Mouse (Mus musculus): ENCODE measurements around the gene Slc47a1. TPM values are rescaled to one million over a fixed set of nuclear protein-coding genes. Genes with fewer than 3 reads are reported as not detected.

Gene Slc47a1
- total and polyA plus RNA-seq, 2 experiments from 2014 or later = 31.5 to 49.4 TPM

DNA sequence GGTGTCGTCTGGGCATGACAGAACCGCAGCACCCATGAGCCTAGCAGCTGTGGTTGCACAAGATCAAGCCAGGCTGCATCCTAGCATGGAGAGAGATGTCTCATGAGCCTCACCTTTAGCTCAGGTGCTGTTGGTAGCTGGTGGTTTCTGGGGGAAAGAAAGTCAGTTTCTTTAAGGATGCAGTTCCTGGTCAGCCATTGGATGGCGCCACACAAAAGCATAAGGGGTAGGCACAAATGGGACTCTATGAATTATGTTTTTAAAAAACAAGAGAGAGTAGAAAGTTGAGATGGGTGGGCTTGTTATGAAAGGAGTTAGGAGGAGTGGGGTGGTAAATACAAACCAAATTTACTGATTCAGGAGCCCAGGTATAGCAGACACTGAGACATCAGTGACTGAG is 36.4 kb upstream of the Slc47a1 start:
- DNase-seq (ENCODE audit: low spot score) (no peak), ATAC-seq (ENCODE audit: insufficient read depth, low read depth) (no peak)
- 69% methylated on average over 3 of the region's 3 CpGs for WGBS
- TF ChIP-seq EP300 (IDR thresholded peaks at IDR 0.05; ENCODE audit: low read depth) (no peak), CTCF (IDR thresholded peaks at IDR 0.05; ENCODE audit: low read depth) (peak; percentile 13; the same call in 1 of the 2 replicates)
- Histone ChIP-seq H3K9me3 (replicated peaks; ENCODE audit: control insufficient read depth, low read length) (no peaks in the 10 kb centered on the region; the same call in 1 of the 2 replicates), H3K9ac (replicated peaks; ENCODE audit: low read depth, low read length) (no peak overlapping the region), H3K4me3 (ENCODE audit: low read depth, low read length) (no peak overlapping the region), H3K27ac (ENCODE audit: low read depth) (no peak overlapping the region), H3K4me2 (ENCODE audit: low read depth, low read length) (no peak overlapping the region), H3K27me3 (ENCODE audit: control insufficient read depth, insufficient read depth, low read length) (no peaks in the 10 kb centered on the region), H3K36me3 (replicated peaks; ENCODE audit: control insufficient read depth, insufficient read depth, low read length) (no peaks in the 10 kb centered on the region), H3K4me1 (ENCODE audit: control insufficient read depth, insufficient read depth) (no peaks in the 10 kb centered on the region)

- Histone ChIP-seq H3K9ac (replicated peaks; ENCODE audit: low read depth, low read length) (no peak overlapping the region), H3K4me2 (ENCODE audit: low read depth, low read length) (no peak overlapping the region), H3K27me3 (ENCODE audit: control insufficient read depth, insufficient read depth, low read length) (no peaks in the 10 kb centered on the region), H3K9me3 (replicated peaks; ENCODE audit: control insufficient read depth, low read length) (no peaks in the 10 kb centered on the region; the same call in 1 of the 2 replicates), H3K4me3 (ENCODE audit: low read depth, low read length) (no peak overlapping the region), H3K4me1 (ENCODE audit: control insufficient read depth, insufficient read depth) (no peaks in the 10 kb centered on the region), H3K27ac (ENCODE audit: low read depth) (no peak overlapping the region), H3K36me3 (replicated peaks; ENCODE audit: control insufficient read depth, insufficient read depth, low read length) (no peaks in the 10 kb centered on the region)
- 57% methylated on average over 5 of the region's 5 CpGs for WGBS
- TF ChIP-seq EP300 (IDR thresholded peaks at IDR 0.05; ENCODE audit: low read depth) = no peak
- no peak for TF ChIP-seq CTCF (IDR thresholded peaks at IDR 0.05; ENCODE audit: low read depth)
- ATAC-seq (ENCODE audit: insufficient read depth, low read depth) = no peak
- DNase-seq (ENCODE audit: low spot score) = no peak
Measured at GRCm38 (mm10) chr11:61413411-61413810, 35.3 kb upstream of the Slc47a1 start.

DNA sequence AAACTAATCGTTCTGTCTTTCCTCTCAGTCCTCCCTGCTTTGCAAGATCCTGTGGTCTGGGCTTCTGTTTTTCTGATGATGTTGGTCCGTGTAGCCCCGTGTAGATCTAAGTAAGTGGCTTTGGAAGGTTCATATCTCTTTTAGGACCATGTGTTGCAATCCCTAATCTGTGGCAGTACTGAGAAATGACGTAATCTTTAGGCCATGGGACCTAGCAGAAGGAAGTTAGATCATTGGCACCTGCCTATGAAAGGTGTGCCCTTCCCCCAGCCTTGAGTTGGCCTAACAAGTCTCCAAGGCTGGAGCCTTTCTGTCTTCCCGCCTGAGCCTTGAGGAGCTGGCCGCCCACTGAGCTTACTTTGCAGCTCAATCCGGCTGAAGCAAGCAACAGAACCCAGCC is 33.7 kb upstream of the Slc47a1 start:
- no peak overlapping the region for H3K27ac ChIP-seq (ENCODE audit: low read depth)
- H3K4me2 ChIP-seq (ENCODE audit: low read depth, low read length) = no peak overlapping the region
- 54% methylated on average over 7 of the region's 7 CpGs for WGBS
- DNase-seq (ENCODE audit: low spot score) = no peak
- no peak for TF ChIP-seq CTCF (IDR thresholded peaks at IDR 0.05; ENCODE audit: low read depth)
- no peak overlapping the region for H3K4me3 ChIP-seq (ENCODE audit: low read depth, low read length)
- H3K4me1 ChIP-seq (ENCODE audit: control insufficient read depth, insufficient read depth) = no peaks in the 10 kb centered on the region
- H3K27me3 ChIP-seq (ENCODE audit: control insufficient read depth, insufficient read depth, low read length) = no peaks in the 10 kb centered on the region
- no peak overlapping the region for H3K9ac ChIP-seq (replicated peaks; ENCODE audit: low read depth, low read length)
- no peak for ATAC-seq (ENCODE audit: insufficient read depth, low read depth)
- H3K9me3 ChIP-seq (replicated peaks; ENCODE audit: control insufficient read depth, low read length) = no peaks in the 10 kb centered on the region; the same call in 1 of the 2 replicates
- H3K36me3 ChIP-seq (replicated peaks; ENCODE audit: control insufficient read depth, insufficient read depth, low read length) = no peaks in the 10 kb centered on the region

- Histone ChIP-seq H3K27me3 (ENCODE audit: control insufficient read depth, insufficient read depth, low read length) (no peaks in the 10 kb centered on the region), H3K9ac (replicated peaks; ENCODE audit: low read depth, low read length) (no peak overlapping the region), H3K4me1 (ENCODE audit: control insufficient read depth, insufficient read depth) (no peaks in the 10 kb centered on the region), H3K4me3 (ENCODE audit: low read depth, low read length) (no peak overlapping the region), H3K4me2 (ENCODE audit: low read depth, low read length) (no peak overlapping the region), H3K27ac (ENCODE audit: low read depth) (no peak overlapping the region), H3K9me3 (replicated peaks; ENCODE audit: control insufficient read depth, low read length) (no peaks in the 10 kb centered on the region; the same call in 1 of the 2 replicates), H3K36me3 (replicated peaks; ENCODE audit: control insufficient read depth, insufficient read depth, low read length) (no peaks in the 10 kb centered on the region)
- WGBS = 75% methylated on average over 11 of the region's 11 CpGs
- TF ChIP-seq CTCF (IDR thresholded peaks at IDR 0.05; ENCODE audit: low read depth) (no peak), EP300 (IDR thresholded peaks at IDR 0.05; ENCODE audit: low read depth) (no peak)
- DNase-seq (ENCODE audit: low spot score) = no peak
- no peak for ATAC-seq (ENCODE audit: insufficient read depth, low read depth)
Measured at GRCm38 (mm10) chr11:61411221-61411620, 33.1 kb upstream of the Slc47a1 start.

DNA sequence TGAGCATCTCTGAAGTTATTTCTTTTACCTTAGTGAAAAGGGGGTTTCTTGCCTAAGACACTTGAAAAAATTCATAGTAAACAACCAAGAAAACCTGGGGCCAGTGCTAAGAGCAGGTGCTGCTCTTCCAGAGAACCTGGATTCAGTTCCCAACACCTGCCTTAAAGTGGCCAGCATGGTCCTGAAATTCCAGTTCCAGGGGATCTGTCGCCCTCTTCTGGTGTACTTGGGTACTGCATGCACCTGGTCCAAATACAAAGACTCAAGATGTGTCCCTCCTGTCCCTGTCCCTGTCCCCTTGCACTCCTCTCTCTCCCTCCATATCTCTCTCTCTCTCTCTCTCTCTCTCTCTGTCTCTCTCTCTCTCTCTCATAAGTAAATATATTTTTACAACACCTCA is 32.0 kb upstream of the Slc47a1 start:
- H3K27me3 ChIP-seq (ENCODE audit: control insufficient read depth, insufficient read depth, low read length) = no peaks in the 10 kb centered on the region
- no peaks in the 10 kb centered on the region for H3K9me3 ChIP-seq (replicated peaks; ENCODE audit: control insufficient read depth, low read length)
- no peak overlapping the region for H3K9ac ChIP-seq (replicated peaks; ENCODE audit: low read depth, low read length)
- no peak overlapping the region for H3K4me3 ChIP-seq (ENCODE audit: low read depth, low read length)
- H3K4me2 ChIP-seq (ENCODE audit: low read depth, low read length) = no peak overlapping the region
- no peak for ATAC-seq (ENCODE audit: insufficient read depth, low read depth)
- 0% methylated on average over 1 of the region's 1 CpGs for WGBS
- no peak overlapping the region for H3K27ac ChIP-seq (ENCODE audit: low read depth)
- peak; percentile 97 for TF ChIP-seq CTCF (IDR thresholded peaks at IDR 0.05; ENCODE audit: low read depth)
- TF ChIP-seq EP300 (IDR thresholded peaks at IDR 0.05; ENCODE audit: low read depth) = no peak
- H3K4me1 ChIP-seq (ENCODE audit: control insufficient read depth, insufficient read depth) = no peaks in the 10 kb centered on the region
- peak; percentile 41 for DNase-seq (ENCODE audit: low spot score)
- no peaks in the 10 kb centered on the region for H3K36me3 ChIP-seq (replicated peaks; ENCODE audit: control insufficient read depth, insufficient read depth, low read length)

DNA sequence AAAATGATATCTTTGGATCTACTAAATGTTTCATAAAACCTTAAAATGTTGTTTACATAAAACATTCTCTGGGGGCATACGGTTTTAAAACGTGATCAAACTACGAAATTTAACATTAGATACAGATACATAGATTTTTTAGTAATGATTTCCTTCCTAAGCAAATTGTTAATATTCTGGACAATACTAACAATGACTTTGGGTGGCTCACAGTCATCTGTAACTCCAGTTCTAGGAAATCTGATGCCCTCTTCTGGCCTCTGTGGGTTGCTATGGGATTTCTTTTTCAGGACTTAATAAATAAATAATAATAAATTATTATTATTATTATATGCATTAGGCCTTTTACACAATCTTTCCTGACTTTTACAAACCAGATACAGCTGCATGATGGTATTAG is 30.9 kb upstream of the Slc47a1 start:
- peak; percentile 27 for DNase-seq (ENCODE audit: low spot score)
- ATAC-seq (ENCODE audit: insufficient read depth, low read depth) = no peak
- WGBS = 13% methylated on average over 3 of the region's 3 CpGs
- Histone ChIP-seq H3K4me2 (ENCODE audit: low read depth, low read length) (peak overlapping the region; percentile 54), H3K9ac (replicated peaks; ENCODE audit: low read depth, low read length) (no peak overlapping the region), H3K36me3 (replicated peaks; ENCODE audit: control insufficient read depth, insufficient read depth, low read length) (no peaks in the 10 kb centered on the region), H3K4me1 (ENCODE audit: control insufficient read depth, insufficient read depth) (no peaks in the 10 kb centered on the region), H3K27me3 (ENCODE audit: control insufficient read depth, insufficient read depth, low read length) (no peaks in the 10 kb centered on the region), H3K9me3 (replicated peaks; ENCODE audit: control insufficient read depth, low read length) (no peaks in the 10 kb centered on the region), H3K4me3 (ENCODE audit: low read depth, low read length) (peak overlapping the region; percentile 62), H3K27ac (ENCODE audit: low read depth) (no peak overlapping the region)
- peak; percentile 19; the same call in 1 of the 2 replicates for TF ChIP-seq CTCF (IDR thresholded peaks at IDR 0.05; ENCODE audit: low read depth)
- no peak for TF ChIP-seq EP300 (IDR thresholded peaks at IDR 0.05; ENCODE audit: low read depth)

All from heart, postnatal 0 days (tissue).